Mouse (Mus musculus) liver, embryonic 11.5 days (tissue): Measurements from ENCODE around the gene Pde1a. TPM values are rescaled to one million over a fixed set of nuclear protein-coding genes. Genes with fewer than 3 reads are reported as not detected.

ENCODE experiments used
- ATAC-seq: fragments of 200-750 bp; cut with Nextera tagmentation; replicated peaks from 2 replicates; pipeline ENCODE4 v1.8.0; 2017; ENCODE audit warnings: moderate number of reproducible peaks, mild to moderate bottlenecking, moderate TSS enrichment, moderate library complexity; ENCODE audit not compliant: low FRiP score
- DNase-seq: peaks from one replicate; pipeline ENCODE4 v3.0.0-alpha.2; 2017; ENCODE audit warnings: low spot score
- H3K27ac ChIP-seq: fragments of 300-500 bp; sonication (generic); 2 replicates; pipeline ENCODE4 v1.5.1; 2014; ENCODE audit warnings: mild to moderate bottlenecking, low read depth, low read length, control low read depth
- H3K27me3 ChIP-seq: fragments of 300-500 bp; sonication (generic); replicated peaks from 2 replicates; pipeline ENCODE4 v1.6.1; 2014; ENCODE audit warnings: low read length, mixed read lengths; ENCODE audit not compliant: control insufficient read depth, insufficient read depth
- H3K36me3 ChIP-seq: fragments of 300-500 bp; sonication (generic); 2 replicates; pipeline ENCODE4 v1.6.1; 2014; ENCODE audit warnings: mild to moderate bottlenecking, low read length, moderate library complexity, mixed read lengths; ENCODE audit not compliant: control insufficient read depth, insufficient read depth
- H3K4me1 ChIP-seq: fragments of 300-500 bp; sonication (generic); replicated peaks from 2 replicates; pipeline ENCODE4 v1.6.1; 2014; ENCODE audit warnings: low read length, mixed read lengths; ENCODE audit not compliant: control insufficient read depth, insufficient read depth
- H3K4me2 ChIP-seq: fragments of 300-500 bp; sonication (generic); 2 replicates; pipeline ENCODE4 v1.6.1; 2014; ENCODE audit warnings: mild to moderate bottlenecking, control low read depth, moderate library complexity
- H3K4me3 ChIP-seq: fragments of 300-500 bp; sonication (generic); 2 replicates; pipeline ENCODE4 v1.5.1; 2014; ENCODE audit warnings: low read depth, low read length, control low read depth
- H3K9ac ChIP-seq: fragments of 300-500 bp; sonication (generic); 2 replicates; pipeline ENCODE4 v1.6.1; 2014; ENCODE audit warnings: low read depth, low read length, control low read depth
- H3K9me3 ChIP-seq: fragments of 300-500 bp; sonication (generic); 2 replicates; pipeline ENCODE4 v1.6.1; 2016; ENCODE audit warnings: low read length, inconsistent platforms, mixed read lengths; ENCODE audit not compliant: control insufficient read depth
- WGBS: fragments of 180-500 bp; shearing (Covaris S2); extraction: QIAGEN DNeasy Blood & Tissue Kit; methylation state at CpG from one replicate; pipeline ENCODE4 v1.1.7; 2014; 5-methylcytosine and 5-hydroxymethylcytosine counted together
- polyA plus RNA-seq: library from polyadenylated mRNA; unstranded; fragments of >200 nt; fragmentation: Nextera tagmentation; extraction: Ambion mirVana; gene quantifications from 2 replicates; pipeline ENCODE4 v1.2.1, GENCODE M21; 2014

Gene Pde1a
- polyA plus RNA-seq, 1 experiment from 2014 or later: 16.8 TPM

GRCm38 (mm10) chr2:80073426-80073825 lies 55.8 kb downstream of the Pde1a start:
- no peaks in the 10 kb centered on the region for H3K27me3 ChIP-seq
- H3K9me3 ChIP-seq: no peaks in the 10 kb centered on the region
- H3K4me1 ChIP-seq: no peaks in the 10 kb centered on the region
- ATAC-seq: no peak
- no peak overlapping the region for H3K27ac ChIP-seq
- no peak overlapping the region for H3K9ac ChIP-seq
- H3K36me3 ChIP-seq: no peaks in the 10 kb centered on the region
- DNase-seq: no peak
- no peak overlapping the region for H3K4me3 ChIP-seq
- H3K4me2 ChIP-seq: no peak overlapping the region
- 72% methylated on average over 2 of the region's 2 CpGs for WGBS

- Histone ChIP-seq H3K27me3 (no peaks in the 10 kb centered on the region), H3K36me3 (no peaks in the 10 kb centered on the region), H3K4me1 (no peaks in the 10 kb centered on the region), H3K9me3 (no peaks in the 10 kb centered on the region), H3K4me2 (no peak overlapping the region), H3K9ac (no peak overlapping the region), H3K4me3 (no peak overlapping the region), H3K27ac (no peak overlapping the region)
- ATAC-seq (no peak), DNase-seq (no peak)
- WGBS: 65% methylated on average over 3 of the region's 3 CpGs
Observed at GRCm38 (mm10) chr2:80069745-80070144, 59.5 kb downstream of the Pde1a start.

- ATAC-seq: no peak
- Histone ChIP-seq H3K9me3 (no peaks in the 10 kb centered on the region), H3K27ac (no peak overlapping the region), H3K4me2 (no peak overlapping the region), H3K27me3 (no peaks in the 10 kb centered on the region), H3K4me1 (no peaks in the 10 kb centered on the region), H3K4me3 (no peak overlapping the region), H3K9ac (no peak overlapping the region), H3K36me3 (no peaks in the 10 kb centered on the region)
- no peak for DNase-seq
- 80% methylated on average over 4 of the region's 4 CpGs for WGBS
Observed at GRCm38 (mm10) chr2:80066449-80066848, 62.8 kb downstream of the Pde1a start.

DNA sequence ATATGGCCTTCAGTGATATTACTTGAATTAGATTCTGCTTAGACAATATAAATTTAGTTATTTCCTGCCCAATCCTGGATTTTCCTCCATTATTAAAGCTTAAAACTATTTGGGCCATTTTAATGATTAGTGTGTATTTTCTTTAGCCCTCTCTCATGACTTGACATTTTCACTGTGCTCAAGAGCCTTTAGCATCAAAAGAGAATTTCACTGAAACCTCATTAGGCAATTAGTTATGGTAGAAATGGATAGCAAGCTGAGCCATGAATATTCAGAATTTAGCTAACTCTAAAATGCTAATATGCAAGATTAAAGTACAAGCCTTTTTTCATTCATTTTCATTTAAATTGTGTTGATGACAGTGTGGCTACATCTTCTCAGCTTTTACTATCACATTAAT lies 73.2 kb downstream of the Pde1a start:
- Histone ChIP-seq H3K27me3 (no peaks in the 10 kb centered on the region), H3K4me1 (no peaks in the 10 kb centered on the region), H3K4me3 (no peak overlapping the region), H3K36me3 (no peaks in the 10 kb centered on the region), H3K27ac (no peak overlapping the region), H3K9ac (no peak overlapping the region), H3K4me2 (no peak overlapping the region), H3K9me3 (no peaks in the 10 kb centered on the region)
- DNase-seq (no peak), ATAC-seq (no peak)

- DNase-seq: no peak
Observed at GRCm38 (mm10) chr2:80054042-80054441, 75.2 kb downstream of the Pde1a start.

DNA sequence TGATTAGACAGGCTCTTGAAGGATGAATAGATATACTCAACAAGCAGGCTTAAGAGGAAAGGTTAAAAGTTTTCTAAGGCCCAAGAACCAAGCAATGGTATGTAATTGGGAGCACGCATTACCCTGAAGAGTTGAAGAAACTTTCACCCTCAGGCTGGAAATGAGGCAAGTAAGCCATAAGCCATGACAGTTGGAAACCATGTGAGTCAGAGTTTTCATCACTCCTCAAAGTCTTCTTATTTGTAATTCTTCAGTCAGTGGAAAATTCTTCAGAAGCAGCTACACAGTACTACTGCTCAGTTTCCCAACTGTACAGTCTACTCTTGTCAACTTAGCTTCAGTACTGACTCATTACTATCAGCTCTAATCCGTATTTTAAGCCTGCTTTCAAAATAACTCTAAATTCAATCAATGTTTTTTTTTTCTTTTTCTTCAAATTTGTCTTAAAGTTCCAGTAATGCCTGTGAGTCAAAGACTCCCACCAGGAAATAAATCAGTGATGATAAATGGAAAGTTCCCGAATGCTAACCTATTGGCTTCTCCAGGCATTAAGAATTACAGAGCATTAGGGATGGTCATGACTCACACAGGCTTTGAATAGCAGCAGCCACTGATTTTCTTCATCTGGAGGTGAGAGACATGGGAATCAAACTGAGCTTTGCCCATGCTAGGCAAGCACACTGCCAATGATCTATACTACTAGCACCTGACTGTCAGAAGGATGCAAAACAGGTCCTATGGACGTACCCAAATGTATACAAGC lies 82.3 kb downstream of the Pde1a start:
- no peak for DNase-seq
- Histone ChIP-seq H3K4me1 (no peaks in the 10 kb centered on the region), H3K4me3 (no peak overlapping the region), H3K27ac (no peak overlapping the region), H3K9me3 (no peaks in the 10 kb centered on the region), H3K36me3 (no peaks in the 10 kb centered on the region), H3K4me2 (no peak overlapping the region), H3K9ac (no peak overlapping the region), H3K27me3 (no peaks in the 10 kb centered on the region)
- no peak for ATAC-seq
- WGBS: 76% methylated on average over 4 of the region's 4 CpGs

More at GRCm38 (mm10) chr2:80054042-80054441, 75.2 kb downstream of the Pde1a start:
- no peak for ATAC-seq
- H3K9me3 ChIP-seq: no peaks in the 10 kb centered on the region
- no peak overlapping the region for H3K9ac ChIP-seq
- WGBS: 52% methylated on average over 3 of the region's 3 CpGs
- H3K4me1 ChIP-seq: no peaks in the 10 kb centered on the region
- H3K4me2 ChIP-seq: no peak overlapping the region
- H3K36me3 ChIP-seq: no peaks in the 10 kb centered on the region
- no peak overlapping the region for H3K27ac ChIP-seq
- no peak overlapping the region for H3K4me3 ChIP-seq
- no peaks in the 10 kb centered on the region for H3K27me3 ChIP-seq

DNA sequence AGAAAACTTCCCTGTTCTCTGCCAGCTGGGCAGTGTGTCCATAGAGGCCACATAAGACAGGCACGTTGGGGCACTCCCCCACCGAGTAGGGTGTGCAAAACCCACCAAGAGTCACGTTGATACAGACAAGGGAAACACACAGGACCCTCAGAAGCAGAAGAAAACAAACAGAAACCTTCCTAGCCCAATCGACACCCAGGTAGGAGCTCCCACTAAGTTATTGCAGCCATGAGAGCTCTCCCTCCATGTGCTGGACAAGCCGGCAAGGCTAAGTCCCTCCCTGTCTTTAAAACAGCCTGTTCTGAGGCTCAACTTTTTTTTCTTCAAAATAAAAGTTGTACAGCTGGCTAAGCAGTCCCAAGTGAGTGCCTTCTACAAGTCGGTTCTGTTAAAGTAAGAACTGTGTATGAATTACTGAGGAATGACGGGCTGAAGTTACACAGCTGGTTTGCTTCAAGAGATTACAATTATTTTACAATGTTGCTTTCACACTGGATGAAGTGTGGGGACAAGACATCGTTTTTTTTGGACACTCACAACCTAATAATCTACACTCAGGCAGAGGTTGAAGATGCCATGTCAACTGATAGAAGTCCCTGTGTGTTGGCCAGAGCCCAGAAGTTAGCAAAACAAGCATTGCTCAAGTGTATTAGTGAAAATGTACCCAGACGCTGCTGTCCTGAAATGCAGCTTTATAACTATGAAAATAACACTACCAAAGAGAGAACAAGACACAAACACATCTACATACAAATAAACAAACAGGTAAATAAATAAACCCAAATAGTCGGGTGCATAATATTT lies 90.4 kb downstream of the Pde1a start:
- 52% methylated on average over 10 of the region's 10 CpGs for WGBS
- DNase-seq: no peak
- Histone ChIP-seq H3K27me3 (no peaks in the 10 kb centered on the region), H3K27ac (no peak overlapping the region), H3K4me2 (0 out of 2 replicates have a peak overlapping the region, but pooled peaks have one; percentile 4), H3K4me1 (no peaks in the 10 kb centered on the region), H3K9me3 (no peaks in the 10 kb centered on the region), H3K36me3 (no peaks in the 10 kb centered on the region), H3K4me3 (peak overlapping the region; percentile 5; the same call in 1 of the 2 replicates), H3K9ac (no peak overlapping the region)
- ATAC-seq: no peak

- no peak overlapping the region for H3K27ac ChIP-seq
- 72% methylated on average over 5 of the region's 5 CpGs for whole genome bisulfite sequencing
- H3K4me2 ChIP-seq: no peak overlapping the region
- DNase-seq: no peak
- H3K27me3 ChIP-seq: no peaks in the 10 kb centered on the region
- peak overlapping the region; percentile 5; the same call in 1 of the 2 replicates for H3K4me3 ChIP-seq
- H3K4me1 ChIP-seq: no peaks in the 10 kb centered on the region
- H3K36me3 ChIP-seq: no peaks in the 10 kb centered on the region
- ATAC-seq: no peak
- no peaks in the 10 kb centered on the region for H3K9me3 ChIP-seq
- no peak overlapping the region for H3K9ac ChIP-seq
Observed at GRCm38 (mm10) chr2:80037971-80038370, 91.3 kb downstream of the Pde1a start.
